Mouse (Mus musculus) CD4-positive, CD25-positive, alpha-beta regulatory T cell (primary cell): Measurements from ENCODE around the gene Gls. TPM values are rescaled to one million over a fixed set of nuclear protein-coding genes. Genes with fewer than 3 reads are reported as not detected.

Source experiments
- polyA plus RNA-seq: library from polyadenylated mRNA; unstranded; fragments of 100-300 nt; shearing (Covaris generic); gene quantifications from one replicate; pipeline ENCODE4 v1.2.1, GENCODE M21; 2017

Gene Gls
- polyA plus RNA-seq, result 151 TPM

DNA sequence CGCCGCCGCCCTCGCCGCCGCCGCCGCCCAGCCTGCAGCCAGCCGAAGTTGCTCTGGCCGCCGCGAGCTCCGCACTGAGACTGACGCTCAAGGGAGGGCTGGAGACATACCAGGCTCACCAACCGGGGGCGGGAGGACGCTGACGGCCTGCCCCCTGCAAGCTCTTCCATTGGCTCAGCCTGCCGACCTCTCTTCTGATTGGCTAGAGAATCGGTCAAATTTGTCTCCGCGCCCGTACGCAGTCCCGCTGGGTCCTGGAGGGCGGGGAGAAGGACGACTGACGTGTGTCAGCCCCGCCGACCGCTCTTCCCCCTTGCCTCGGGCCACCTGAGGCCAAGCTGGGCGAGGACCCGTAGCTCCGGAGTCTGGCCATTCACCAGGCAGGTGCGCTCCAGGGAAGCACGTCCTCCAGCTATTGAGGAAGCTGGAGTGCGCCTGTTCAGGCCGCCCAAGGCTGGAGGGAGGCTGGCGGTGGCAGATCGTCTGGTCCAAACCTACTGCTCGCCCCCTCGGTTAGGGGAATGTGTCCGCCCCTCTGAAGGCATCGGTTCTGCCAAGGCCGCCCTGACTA is at the start of gene Gls:
Gene Gls (minus strand): TSS at position 90 of the 571 bp plus-strand sequence.

DNA sequence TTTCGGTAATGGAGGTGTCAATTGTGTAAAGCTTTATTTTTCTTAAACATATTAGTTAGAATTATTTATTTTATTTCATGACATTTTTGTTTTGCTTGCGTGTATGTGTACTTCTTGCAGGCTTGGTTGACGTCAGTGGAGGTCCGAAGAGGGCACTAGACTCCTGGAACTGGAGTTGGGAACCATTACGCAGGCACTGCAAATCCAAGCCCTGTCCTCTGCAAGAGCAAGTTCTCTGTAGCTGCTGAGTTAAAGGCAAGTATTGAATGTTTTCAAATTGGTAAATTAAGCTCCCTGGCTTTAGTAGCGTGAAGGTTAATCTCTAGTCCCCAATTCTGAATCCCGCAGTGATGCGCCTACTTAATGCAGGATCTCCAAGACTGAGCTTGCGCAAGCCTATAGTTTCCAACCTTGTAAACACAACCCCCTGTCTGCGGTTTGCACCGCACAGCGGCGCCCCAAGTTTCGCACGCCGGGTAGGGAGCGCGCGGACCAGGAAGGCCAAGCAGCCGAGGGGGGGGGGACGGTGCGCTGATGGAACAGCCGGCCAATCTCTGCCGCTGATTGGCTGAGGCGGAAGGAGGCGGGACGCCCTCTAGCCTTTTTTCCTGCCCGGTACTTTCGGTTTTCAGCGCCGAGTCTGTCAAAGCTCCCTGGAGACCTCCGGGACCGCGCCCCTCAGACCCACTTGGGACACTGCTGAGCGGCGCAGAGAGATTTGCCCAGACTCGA is 114.0 kb downstream of the Gls start, which contains the start of gene Stat1:
Gene Stat1 (plus strand): TSS at position 581 of the 732 bp plus-strand sequence.

Other genes starting within 250 kb of the Gls start
- gene Stat4, start 246.1 kb downstream of the Gls start, polyA plus RNA-seq, result 161 TPM
- gene Stat1, start 113.8 kb downstream of the Gls start, polyA plus RNA-seq, result 815 TPM